Mouse (Mus musculus): ENCODE measurements around the gene Tppp3.

Gene Tppp3

GRCm38 (mm10) chr8:105488082-105488481, 16.8 kb upstream of the Tppp3 start:
- no peak for DNase-seq (ENCODE audit: extremely low read depth, insufficient read length, low spot score)

DNA sequence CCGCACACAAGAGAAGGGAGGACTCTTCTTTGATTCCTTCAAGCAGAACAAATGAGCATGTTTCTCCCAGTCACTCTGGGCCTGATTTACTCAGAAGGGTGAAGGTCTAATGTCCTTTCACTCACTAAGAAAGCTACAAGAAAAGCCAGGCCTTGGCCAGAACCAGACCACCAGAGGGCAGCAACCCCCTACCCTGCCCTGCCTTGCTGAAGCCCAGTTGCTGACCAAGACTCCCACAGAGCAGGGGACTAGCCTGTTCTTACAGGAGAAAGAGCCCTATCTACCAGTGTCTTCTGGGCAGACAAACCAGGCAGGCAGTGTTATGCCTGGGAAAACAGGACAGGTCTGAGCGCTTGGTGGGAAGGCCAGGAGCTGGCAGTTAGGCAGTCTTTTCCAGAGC, 13.1 kb upstream of the Tppp3 start:
- DNase-seq (ENCODE audit: extremely low read depth, insufficient read length, low spot score) = no peak

DNA sequence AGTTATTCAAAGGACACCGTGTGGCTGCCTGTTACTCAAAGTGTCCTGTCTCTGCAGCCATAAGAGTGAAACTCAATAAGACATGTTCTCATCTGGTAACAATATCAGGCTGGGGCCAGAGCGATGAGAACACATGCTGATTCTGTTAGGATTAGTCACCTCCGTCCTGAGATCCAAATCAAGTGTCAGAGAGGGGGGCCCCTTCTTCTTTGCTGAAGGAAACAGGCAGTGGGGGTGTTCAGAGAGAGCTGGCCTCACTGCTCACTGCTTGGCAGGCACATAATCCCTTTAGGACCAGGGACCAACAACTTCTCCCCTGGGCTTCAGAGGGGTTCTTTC, 12.7 kb upstream of the Tppp3 start:
- DNase-seq (ENCODE audit: extremely low read depth, insufficient read length, low spot score) = no peak

DNA sequence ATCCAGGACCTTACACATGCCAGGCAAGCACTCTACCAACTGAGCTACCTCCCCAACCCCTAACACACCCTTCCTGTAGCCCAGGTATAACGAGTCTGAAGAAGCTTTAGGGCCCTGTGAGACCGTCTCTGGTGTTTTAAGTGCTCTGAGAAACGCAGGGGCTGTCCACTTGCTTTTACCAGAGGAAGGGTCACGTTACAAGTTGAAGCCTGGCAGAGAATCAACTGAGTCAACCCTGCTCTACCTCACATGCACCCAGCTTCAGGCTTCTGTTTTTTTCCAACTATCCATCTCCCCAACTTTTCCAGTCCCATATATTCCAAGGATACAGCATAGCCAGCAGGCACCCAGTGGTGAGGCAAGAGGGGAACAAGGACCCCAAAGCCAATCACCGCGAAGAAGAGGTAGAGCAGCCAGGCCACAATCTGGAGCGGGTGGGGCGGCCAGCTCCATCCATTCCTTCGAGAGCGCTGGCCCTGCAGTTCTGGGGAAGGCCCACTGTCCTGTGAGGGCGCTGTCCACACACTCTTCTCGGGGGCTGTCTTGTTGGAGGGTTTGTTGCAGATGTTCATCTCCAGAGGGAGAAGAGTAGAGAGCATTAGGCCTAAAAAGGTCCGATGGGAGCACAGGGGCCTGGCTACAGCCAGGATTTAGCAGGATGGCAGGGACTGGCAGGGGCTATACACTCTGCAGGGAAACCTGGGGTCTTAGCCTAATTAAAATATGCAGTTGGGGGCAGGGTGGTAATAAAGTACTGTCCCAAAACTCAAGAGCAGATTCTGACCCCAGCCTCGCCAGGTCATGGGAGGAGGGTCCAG, 12.1 kb upstream of the Tppp3 start:
- no peak for DNase-seq (ENCODE audit: extremely low read depth, insufficient read length, low spot score)

- DNase-seq (ENCODE audit: extremely low read depth, insufficient read length, low spot score) = no peak
Observed at GRCm38 (mm10) chr8:105482123-105482522, 10.8 kb upstream of the Tppp3 start.

DNA sequence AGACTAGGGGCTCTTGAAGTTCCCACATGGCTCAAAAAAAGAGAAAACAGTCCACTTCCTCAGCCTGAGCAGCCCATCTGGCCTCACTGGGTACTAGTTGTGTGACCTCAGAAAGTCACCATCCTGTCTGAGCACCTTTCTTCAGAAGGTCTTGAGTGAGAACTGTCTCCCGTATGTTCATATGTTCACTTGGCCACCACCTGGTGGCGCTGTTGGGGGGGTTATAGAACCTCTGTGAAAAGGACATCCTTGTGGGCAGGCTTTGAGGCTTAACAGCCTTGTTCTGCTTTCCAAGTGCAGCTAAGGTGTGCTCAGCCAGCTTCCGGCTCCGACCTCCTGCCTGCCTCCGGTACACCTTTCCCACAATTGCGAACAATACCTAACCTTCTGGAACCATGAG, 10.1 kb upstream of the Tppp3 start:
- no peak for DNase-seq (ENCODE audit: extremely low read depth, insufficient read length, low spot score)

DNA sequence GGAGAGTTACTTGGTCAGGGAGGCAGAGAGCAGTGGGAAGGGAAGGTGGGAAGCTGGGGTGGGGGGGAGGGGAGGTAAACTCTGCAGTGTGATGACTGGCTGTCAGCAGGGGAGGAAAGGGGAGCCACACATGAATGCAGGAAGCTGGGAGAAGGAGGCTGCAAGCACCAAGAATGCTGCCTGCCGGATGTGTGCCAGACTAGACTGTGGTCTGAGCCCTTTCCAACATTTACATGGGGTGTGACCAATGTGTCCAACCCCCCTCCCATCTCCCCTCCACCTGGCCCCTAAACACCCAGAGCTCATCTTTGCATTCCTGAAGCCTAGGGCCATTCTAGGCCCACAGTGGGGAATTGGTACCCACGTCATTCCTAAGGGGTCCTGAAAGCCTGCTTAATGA, 9.7 kb upstream of the Tppp3 start:
- no peak for DNase-seq (ENCODE audit: extremely low read depth, insufficient read length, low spot score)

DNA sequence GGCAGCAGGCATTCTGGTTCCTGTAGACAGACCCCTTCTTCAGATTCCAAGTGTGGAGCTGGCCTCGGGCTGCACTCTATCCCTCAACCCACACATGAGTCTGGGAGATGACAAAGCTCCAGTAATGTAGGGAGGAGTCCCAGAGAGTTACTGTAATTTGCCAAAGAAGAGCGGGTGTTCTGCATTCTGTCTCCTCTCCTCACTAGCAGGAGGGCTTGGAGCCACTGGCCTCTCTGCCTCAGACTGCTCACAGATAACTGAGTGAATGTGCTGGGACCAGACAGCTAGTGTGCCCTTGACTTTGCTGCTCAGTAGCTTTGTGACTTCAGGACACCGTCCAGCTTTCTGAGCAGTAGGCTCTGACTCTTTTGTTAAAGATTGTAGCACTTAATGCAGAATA, 6.5 kb upstream of the Tppp3 start:
- DNase-seq (ENCODE audit: extremely low read depth, insufficient read length, low spot score) = no peak

DNA sequence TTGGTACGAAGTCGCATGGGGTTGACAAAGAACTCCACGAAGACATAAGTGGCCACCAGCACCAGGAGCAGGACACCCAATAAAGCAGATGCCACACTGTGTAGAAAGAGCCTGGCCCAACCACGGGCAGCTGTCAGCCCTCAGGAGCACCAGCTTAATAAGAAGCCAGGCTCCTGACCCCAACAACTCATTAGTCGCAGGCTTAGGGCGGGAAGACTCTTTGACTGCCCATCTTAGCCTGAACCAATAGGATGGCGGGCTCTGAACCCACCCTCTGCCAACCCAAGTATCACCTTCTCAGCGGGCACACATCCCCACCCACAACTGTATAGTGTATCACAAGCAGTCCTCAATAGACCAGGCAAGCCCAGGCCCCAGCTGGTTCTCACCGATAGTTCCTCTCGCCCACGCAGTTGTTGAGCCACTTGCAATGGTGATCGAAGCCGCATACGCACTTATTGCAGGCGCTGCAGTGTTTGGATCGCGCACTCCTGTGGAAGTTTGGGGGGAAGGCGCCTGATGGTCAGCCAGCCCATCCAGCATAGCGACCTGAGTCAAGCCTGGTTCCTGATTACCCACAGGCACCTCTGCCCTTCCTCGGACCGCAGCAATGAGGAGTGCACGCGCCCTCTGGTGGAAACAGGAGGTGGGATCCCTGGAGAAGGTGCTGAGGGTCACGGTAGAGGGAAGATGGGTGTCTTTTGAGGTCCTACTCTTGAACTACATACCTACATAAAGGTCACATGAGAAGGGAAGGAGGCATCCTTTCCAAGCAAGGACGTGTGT, 5.5 kb upstream of the Tppp3 start:
- DNase-seq (ENCODE audit: extremely low read depth, insufficient read length, low spot score) = no peak

- no peak for DNase-seq (ENCODE audit: extremely low read depth, insufficient read length, low spot score)
Observed at GRCm38 (mm10) chr8:105476161-105476560, 4.8 kb upstream of the Tppp3 start.

- no peak for DNase-seq (ENCODE audit: extremely low read depth, insufficient read length, low spot score)
Observed at GRCm38 (mm10) chr8:105475742-105476141, 4.4 kb upstream of the Tppp3 start.

GRCm38 (mm10) chr8:105475254-105475653, 3.9 kb upstream of the Tppp3 start:
- no peak for DNase-seq (ENCODE audit: extremely low read depth, insufficient read length, low spot score)

GRCm38 (mm10) chr8:105474680-105475079, 3.4 kb upstream of the Tppp3 start:
- DNase-seq (ENCODE audit: extremely low read depth, insufficient read length, low spot score) = no peak

DNA sequence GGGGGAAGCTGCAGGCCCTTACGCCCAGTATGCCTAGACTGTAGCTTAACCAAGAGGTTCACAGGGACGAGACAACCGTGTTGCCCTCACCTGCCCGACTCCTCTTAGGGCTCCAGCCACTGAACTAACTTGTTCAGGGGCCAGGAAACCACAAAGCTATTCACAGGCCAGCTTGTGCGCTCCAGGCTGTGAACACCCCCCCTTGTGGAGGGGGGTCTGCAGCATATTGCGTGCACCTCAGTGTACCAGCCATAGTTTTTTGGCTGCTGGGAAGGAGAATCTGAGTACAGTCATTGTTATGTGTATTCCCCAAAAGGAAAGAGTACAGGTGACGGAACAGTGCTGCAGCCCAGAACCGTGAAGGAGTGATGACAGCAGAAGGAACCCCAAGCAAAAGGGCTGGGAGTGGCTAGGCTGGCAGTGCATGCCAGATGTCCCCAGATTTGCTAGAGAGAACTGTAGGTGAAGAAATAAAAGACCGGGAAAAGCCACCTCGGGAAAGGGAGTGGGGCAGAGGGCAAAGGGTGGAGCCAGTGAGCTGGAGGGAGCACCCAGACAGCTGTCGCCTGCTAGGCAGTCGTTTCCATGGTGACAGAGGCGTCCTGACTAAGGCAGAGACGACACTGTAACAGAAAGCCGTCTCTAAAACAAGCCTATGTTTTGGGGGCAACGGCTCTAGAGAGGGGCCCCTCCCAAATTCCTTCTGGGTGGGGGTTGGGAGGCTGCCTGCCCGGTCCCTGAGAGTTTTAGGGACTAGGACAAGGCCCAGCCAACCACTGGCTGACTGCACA, 2.7 kb upstream of the Tppp3 start:
- DNase-seq (ENCODE audit: extremely low read depth, insufficient read length, low spot score) = no peak

DNA sequence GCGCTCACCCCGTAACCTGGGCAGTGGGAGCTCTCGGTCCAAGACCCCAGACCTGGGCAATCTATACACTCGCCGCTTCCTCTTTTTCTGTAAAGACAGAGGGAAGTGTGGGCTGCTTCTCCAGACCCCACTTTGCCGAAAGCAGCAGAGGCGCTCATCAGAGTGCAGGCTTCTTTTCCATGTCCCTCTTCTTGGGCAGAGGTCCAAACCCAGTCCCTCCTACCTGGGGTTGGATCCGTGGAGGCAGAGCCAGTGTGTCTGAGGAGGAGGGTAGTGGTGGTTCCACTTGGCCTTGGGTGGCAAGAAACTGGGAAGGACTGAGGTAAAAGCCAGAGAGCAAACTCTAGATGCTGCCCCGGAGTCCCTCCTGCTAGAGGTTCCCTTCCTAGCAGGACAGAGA, 1.7 kb upstream of the Tppp3 start:
- DNase-seq (ENCODE audit: extremely low read depth, insufficient read length, low spot score) = no peak

GRCm38 (mm10) chr8:105472414-105472932, 1.1 kb upstream of the Tppp3 start:
- DNase-seq (ENCODE audit: extremely low read depth, insufficient read length, low spot score) = no peak

DNA sequence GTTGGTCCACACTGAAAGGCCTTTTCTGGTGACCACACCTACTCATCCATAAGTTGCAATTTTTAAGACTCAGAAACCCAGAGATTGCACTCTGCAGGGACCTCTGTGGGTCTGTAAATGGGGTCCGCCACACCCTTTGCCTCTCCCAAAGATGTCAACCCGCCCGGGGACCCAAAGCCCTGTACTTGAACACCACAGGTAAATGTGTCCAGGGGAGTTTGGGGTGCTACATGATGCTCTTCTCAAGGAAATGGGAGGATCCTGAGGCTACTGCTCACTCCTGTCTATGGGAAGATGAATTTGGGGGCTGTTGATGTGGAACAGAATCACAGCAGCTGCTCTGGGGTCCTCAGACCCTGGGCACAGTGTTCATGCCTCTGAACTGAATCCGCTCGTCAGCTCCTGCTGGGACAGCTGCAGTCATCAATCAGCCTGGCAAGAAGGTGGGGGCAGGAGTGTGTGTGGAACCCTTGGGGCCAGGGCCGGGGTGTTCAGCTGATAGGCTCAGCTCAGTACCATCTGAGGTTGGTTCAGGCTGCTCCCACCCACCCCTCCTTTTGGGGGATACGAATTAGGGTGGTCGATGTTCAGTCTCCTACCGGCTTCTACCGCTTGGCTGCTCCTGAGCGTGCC, 529 bp downstream of the Tppp3 start:
- DNase-seq (ENCODE audit: extremely low read depth, insufficient read length, low spot score) = no peak

GRCm38 (mm10) chr8:105470262-105470661, 1.1 kb downstream of the Tppp3 start:
- DNase-seq (ENCODE audit: extremely low read depth, insufficient read length, low spot score) = no peak

- no peak for DNase-seq (ENCODE audit: extremely low read depth, insufficient read length, low spot score)
Observed at GRCm38 (mm10) chr8:105469816-105470215, 1.5 kb downstream of the Tppp3 start.

GRCm38 (mm10) chr8:105469041-105469695, 2.2 kb downstream of the Tppp3 start:
- DNase-seq (ENCODE audit: extremely low read depth, insufficient read length, low spot score) = no peak
